Mouse (Mus musculus): ENCODE measurements at regions not wholly inside any gene's neighbourhood (a gene's known extent, or its start where the extent isn't known, plus 50 kb on each side); places are given as distances from the start of the nearest gene placed in this dataset.

GRCm38 (mm10) chr8:125327006-125327405, 242.6 kb downstream of the Sipa1l2 start:
- no peak for DNase-seq (ENCODE audit: low spot score in 2 of 2)

DNA sequence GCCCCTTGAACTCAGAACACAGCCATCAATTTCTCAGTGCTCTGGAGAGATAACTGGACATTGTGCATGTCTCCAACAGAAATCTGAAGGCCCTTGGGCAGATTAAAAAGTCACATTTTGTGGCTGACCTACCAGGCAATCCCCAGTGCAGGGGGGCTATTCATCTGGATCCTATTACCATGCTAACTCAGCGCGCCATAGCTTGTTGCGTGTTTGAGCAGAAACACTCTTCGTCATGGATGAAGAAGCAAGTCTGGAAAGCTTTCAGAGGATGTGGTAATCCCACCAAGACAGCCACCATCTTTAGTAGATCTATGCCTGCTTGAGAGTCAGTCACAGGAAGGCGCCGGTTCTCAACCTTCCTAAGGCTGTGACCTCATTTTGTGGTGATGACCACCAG, 243.9 kb downstream of the Sipa1l2 start:
- DNase-seq (ENCODE audit: low spot score in 2 of 2), result no peak

GRCm38 (mm10) chr8:125322561-125322960, 247.0 kb downstream of the Sipa1l2 start:
- no peak for DNase-seq (ENCODE audit: low spot score in 2 of 2)

- DNase-seq (ENCODE audit: low spot score in 2 of 2), result no peak
Measured at GRCm38 (mm10) chr8:125317584-125317991, 252.0 kb downstream of the Sipa1l2 start.

- DNase-seq (ENCODE audit: low spot score in 2 of 2), result no peak
Measured at GRCm38 (mm10) chr8:125315736-125316135, 253.9 kb downstream of the Sipa1l2 start.

DNA sequence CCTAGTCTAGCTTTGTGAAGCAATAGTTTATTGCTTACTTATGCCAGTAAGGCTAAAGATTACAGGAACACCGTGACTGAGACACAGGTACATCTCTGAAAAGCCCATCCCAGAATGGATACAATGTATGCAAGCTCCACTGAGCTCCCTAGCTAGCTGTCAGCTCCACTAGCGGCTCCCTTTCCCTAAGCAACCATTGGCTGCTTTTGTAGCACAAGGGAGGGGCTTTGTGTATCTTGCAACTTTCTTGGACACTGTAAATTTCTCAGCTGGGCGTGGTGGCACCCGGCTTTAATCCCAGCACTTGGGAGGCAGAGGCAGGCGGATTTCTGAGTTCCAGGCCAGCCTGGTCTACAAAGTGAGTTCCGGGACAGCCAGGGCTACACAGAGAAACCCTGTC, 254.6 kb downstream of the Sipa1l2 start:
- no peak for DNase-seq (ENCODE audit: low spot score in 2 of 2)

GRCm38 (mm10) chr8:125314221-125314984, 255.2 kb downstream of the Sipa1l2 start:
- DNase-seq (ENCODE audit: low spot score in 2 of 2), result no peak

GRCm38 (mm10) chr8:125311228-125312053, 257.4 kb downstream of the Disc1 start:
- no peak for DNase-seq (ENCODE audit: low spot score in 2 of 2)

Measured in natural killer cell, adult 2 months (primary cell).